Mouse (Mus musculus) ES-E14 (cell line): ENCODE results near the gene Samd4.

Source experiments
- CHD2 ChIP-seq: IDR thresholded peaks from 2 replicates; pipeline ENCODE4 v1.6.1; 2014; ENCODE audit warnings: mild to moderate bottlenecking, low read depth, low read length, inconsistent platforms
- HCFC1 ChIP-seq: IDR thresholded peaks from 2 replicates; pipeline ENCODE4 v1.6.1; 2012; ENCODE audit warnings: low read length, inconsistent platforms, borderline replicate concordance; ENCODE audit not compliant: insufficient read depth
- MAFK ChIP-seq: IDR thresholded peaks from 2 replicates; pipeline ENCODE4 v1.6.1; 2014; ENCODE audit warnings: mild to moderate bottlenecking, low read depth, low read length, inconsistent platforms; ENCODE audit not compliant: insufficient read depth
- ZC3H11A ChIP-seq: IDR thresholded peaks from 2 replicates; pipeline ENCODE4 v1.6.1; 2012; ENCODE audit warnings: low read depth, mild to moderate bottlenecking, inconsistent platforms, low read length, borderline replicate concordance
- ZNF384 ChIP-seq: IDR thresholded peaks from 2 replicates; pipeline ENCODE4 v1.6.1; 2012; ENCODE audit warnings: low read depth, low read length, inconsistent platforms

- no peak for TF ChIP-seq ZNF384
- TF ChIP-seq ZC3H11A, result no peak
- no peak for TF ChIP-seq HCFC1
- TF ChIP-seq CHD2, result no peak
- TF ChIP-seq MAFK, result no peak
These were observed 37.8 kb downstream of the Samd4 start for GRCm38 (mm10) chr14:46920496-46920895.
